21 mouse cellular contexts compared by ENCODE assay signal in the genomic region with DNA sequence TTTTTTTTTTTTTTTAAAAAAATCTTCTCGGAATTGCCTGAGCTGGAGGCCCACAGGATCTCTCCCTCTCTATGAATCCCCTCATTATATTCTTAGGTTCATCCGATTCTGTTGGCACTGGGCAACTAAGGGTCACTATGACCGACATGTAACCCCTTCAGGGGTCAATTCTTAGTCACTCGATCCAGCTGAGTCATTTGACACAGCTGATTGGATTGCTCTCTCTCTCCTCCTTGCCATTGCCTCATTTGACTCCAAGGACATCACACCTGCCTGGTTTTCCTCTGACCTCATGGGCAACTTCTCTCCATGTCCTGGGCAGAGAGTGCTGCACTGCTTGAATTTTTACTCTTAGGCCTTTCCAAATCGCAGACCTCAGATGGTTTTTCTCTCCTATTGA. TPM values are rescaled to one million over a fixed set of nuclear protein-coding genes. Genes with fewer than 3 reads are reported as not detected.
"Had no signal": no experiment of that assay in that cellular context is flagged by ENCODE, and none has a peak within 500 bp of the region (broad histone marks: within the 10 kb centered on the region; RNA-seq: fewer than 3 reads in every experiment).

No protein-coding gene starts in this region.

- H3K9me3 ChIP-seq: limb, embryonic 10.5 days; limb, embryonic 13.5 days; liver, embryonic 12.5 days; liver, embryonic 15.5 days; lung, embryonic 15.5 days; neural tube, embryonic 12.5 days; neural tube, embryonic 15.5 days had no signal

- H3K4me1 ChIP-seq: limb, embryonic 10.5 days; limb, embryonic 13.5 days; liver, embryonic 12.5 days; liver, embryonic 15.5 days; neural tube, embryonic 12.5 days; neural tube, embryonic 15.5 days had no signal

- ATAC-seq: inflammation-experienced regulatory T-cells, adult 6 months; intestine, embryonic 16.5 days; liver, embryonic 12.5 days had no signal

- H3K36me3 ChIP-seq: limb, embryonic 10.5 days; limb, embryonic 13.5 days; liver, embryonic 12.5 days; liver, embryonic 15.5 days; lung, embryonic 15.5 days; neural tube, embryonic 12.5 days; neural tube, embryonic 15.5 days had no signal

- H3K27ac ChIP-seq: layer of hippocampus, adult 2 months; limb, embryonic 10.5 days; limb, embryonic 13.5 days; liver, embryonic 12.5 days; liver, embryonic 15.5 days; neural tube, embryonic 12.5 days; neural tube, embryonic 15.5 days had no signal

- H3K4me3 ChIP-seq: layer of hippocampus, adult 2 months; limb, embryonic 10.5 days; limb, embryonic 13.5 days; liver, embryonic 12.5 days; liver, embryonic 15.5 days; lung, embryonic 15.5 days; neural tube, embryonic 12.5 days; neural tube, embryonic 15.5 days had no signal

- H3K9ac ChIP-seq: limb, embryonic 13.5 days; liver, embryonic 12.5 days; liver, embryonic 15.5 days; lung, embryonic 15.5 days; neural tube, embryonic 12.5 days; neural tube, embryonic 15.5 days had no signal

- H3K27me3 ChIP-seq: limb, embryonic 13.5 days; liver, embryonic 12.5 days; liver, embryonic 15.5 days; lung, embryonic 15.5 days; neural tube, embryonic 12.5 days; neural tube, embryonic 15.5 days had no signal

- DNase-seq: layer of hippocampus, adult 9-11 months; liver; lung, adult 18-20 months; lung, postnatal 10 days; lung, postnatal 36 days; midbrain, embryonic 14.5 days; right cerebral cortex, adult 18-20 months; right cerebral cortex, postnatal 14 days; right cerebral cortex, postnatal 4 days; thymus, postnatal 25 days had no signal

- H3K4me2 ChIP-seq: limb, embryonic 13.5 days; liver, embryonic 12.5 days; liver, embryonic 15.5 days; lung, embryonic 15.5 days; midbrain, embryonic 11.5 days; neural tube, embryonic 12.5 days; neural tube, embryonic 15.5 days had no signal

RNA-seq across cellular contexts. Expression of gene Olfm4, which starts 6.7 kb away (rescaled TPM):
- polyA plus RNA-seq: inflammation-experienced regulatory T-cells, adult 6 months had no signal
